Mouse (Mus musculus) ES-CJ7 (cell line): ENCODE data around the gene Bag3.

Experiments used
- DNase-seq: peaks from one replicate; pipeline ENCODE4 v3.0.0; 2011; ENCODE audit warnings: low read depth, low spot score

Gene Bag3

GRCm38 (mm10) chr7:128537676-128538075 lies 14.3 kb downstream of the Bag3 start:
- no peak for DNase-seq

GRCm38 (mm10) chr7:128538196-128538595 lies 14.8 kb downstream of the Bag3 start:
- DNase-seq = no peak

- no peak for DNase-seq
Observed at GRCm38 (mm10) chr7:128538769-128539168, 15.4 kb downstream of the Bag3 start.

GRCm38 (mm10) chr7:128540111-128540510 lies 16.7 kb downstream of the Bag3 start:
- no peak for DNase-seq

GRCm38 (mm10) chr7:128540734-128541133 lies 17.3 kb downstream of the Bag3 start:
- DNase-seq = no peak

- DNase-seq = no peak
Observed at GRCm38 (mm10) chr7:128541186-128541585, 17.8 kb downstream of the Bag3 start.

- DNase-seq = no peak
Observed at GRCm38 (mm10) chr7:128541771-128542170, 18.4 kb downstream of the Bag3 start.

- no peak for DNase-seq
Observed at GRCm38 (mm10) chr7:128542488-128542887, 19.1 kb downstream of the Bag3 start.

GRCm38 (mm10) chr7:128543148-128543855 lies 19.9 kb downstream of the Bag3 start:
- no peak for DNase-seq

- no peak for DNase-seq
Observed at GRCm38 (mm10) chr7:128543961-128544360, 20.5 kb downstream of the Bag3 start.

- no peak for DNase-seq
Observed at GRCm38 (mm10) chr7:128544566-128545262, 21.3 kb downstream of the Bag3 start.

GRCm38 (mm10) chr7:128546031-128546430 lies 22.6 kb downstream of the Bag3 start:
- DNase-seq = no peak

GRCm38 (mm10) chr7:128549137-128549536 lies 25.7 kb downstream of the Bag3 start:
- no peak for DNase-seq

GRCm38 (mm10) chr7:128550328-128551086 lies 27.1 kb downstream of the Bag3 start:
- no peak for DNase-seq

GRCm38 (mm10) chr7:128551087-128551457 lies 27.7 kb downstream of the Bag3 start:
- no peak for DNase-seq

GRCm38 (mm10) chr7:128553105-128553705 lies 29.8 kb downstream of the Bag3 start:
- no peak for DNase-seq

GRCm38 (mm10) chr7:128554502-128554901 lies 31.1 kb downstream of the Bag3 start:
- no peak for DNase-seq

GRCm38 (mm10) chr7:128555141-128555750 lies 31.8 kb downstream of the Bag3 start:
- DNase-seq = no peak

GRCm38 (mm10) chr7:128556923-128557430 lies 33.6 kb downstream of the Bag3 start:
- no peak for DNase-seq

GRCm38 (mm10) chr7:128563373-128563772 lies 40.0 kb downstream of the Bag3 start:
- DNase-seq = peak; percentile 78

GRCm38 (mm10) chr7:128566311-128566710 lies 42.9 kb downstream of the Bag3 start:
- no peak for DNase-seq
